Mouse (Mus musculus) kidney, postnatal 25 days (tissue): ENCODE results near the gene Tceanc.
A peak's percentile ranks its signal among the peaks of the same experiment; 100 is the strongest.

Source experiments
- DNase-seq, 2 experiments: peaks; one replicate each; pipeline ENCODE4 v3.0.0; 2021; ENCODE audit warnings: mixed read lengths in 2 of 2

Gene Tceanc

DNA sequence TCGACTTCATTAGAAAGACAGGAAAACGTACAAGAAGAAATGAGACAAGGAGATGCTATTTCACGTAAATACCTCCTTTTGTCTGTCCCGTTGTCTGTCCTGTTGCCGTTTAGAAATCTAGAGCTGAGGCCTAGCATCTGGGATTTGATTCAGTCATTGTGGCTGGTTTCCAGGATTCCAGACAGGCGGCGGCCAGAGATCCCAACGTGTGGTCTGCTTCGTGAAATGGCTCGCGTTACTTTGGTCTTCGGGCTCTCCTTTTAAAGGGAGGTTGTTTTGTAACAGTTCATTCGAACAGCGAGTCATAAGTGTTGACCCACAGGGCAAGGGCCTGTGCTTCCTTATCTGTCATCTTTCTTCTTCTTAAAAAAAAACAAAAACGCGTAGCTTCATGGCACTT is at the start of gene Tceanc:
TSS of gene Tceanc (minus strand) at position 223 of the 400 bp plus-strand sequence.
- no peak for DNase-seq

DNA sequence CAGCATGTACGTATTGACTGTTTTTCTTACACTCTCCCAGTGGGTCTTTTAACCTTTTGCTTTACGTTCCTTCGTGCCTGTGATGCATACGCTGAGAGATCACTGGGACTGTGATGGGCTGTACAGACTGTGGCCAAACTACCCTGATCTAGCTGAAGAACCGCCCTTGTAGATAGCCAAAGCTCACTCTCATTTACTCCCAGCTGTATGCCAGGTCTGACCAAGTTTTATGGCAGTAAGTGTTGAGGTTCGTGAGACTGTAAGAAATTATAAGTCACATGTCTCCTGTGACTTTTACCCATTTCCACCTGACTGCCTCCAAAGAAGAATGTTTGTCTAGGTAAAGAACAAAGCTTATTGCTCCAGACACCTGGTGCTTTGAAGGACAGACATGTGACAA is 47.6 kb upstream of the Tceanc start:
- peak in 1 of 2 experiments; percentile 1 for DNase-seq

DNA sequence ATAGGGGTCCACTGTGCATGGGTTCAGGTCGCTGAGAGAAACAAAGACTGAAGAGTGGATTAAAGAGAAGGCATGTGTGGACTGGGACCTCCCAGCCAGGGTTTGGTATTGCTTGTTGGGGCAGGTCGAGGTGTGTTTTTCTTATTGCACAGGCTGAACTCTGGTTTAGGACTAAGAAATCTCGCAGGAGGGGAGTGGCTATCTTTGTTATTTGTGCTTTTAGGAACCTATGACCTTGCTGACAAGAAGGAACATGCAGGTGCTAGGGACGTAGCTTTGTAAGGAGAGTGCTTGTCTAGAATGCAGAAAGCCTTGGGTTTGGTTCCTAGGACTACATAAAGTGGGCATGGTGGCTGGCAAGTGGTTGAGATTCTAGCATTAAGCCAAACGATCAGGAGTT is 47.0 kb upstream of the Tceanc start:
- DNase-seq = no peak

DNA sequence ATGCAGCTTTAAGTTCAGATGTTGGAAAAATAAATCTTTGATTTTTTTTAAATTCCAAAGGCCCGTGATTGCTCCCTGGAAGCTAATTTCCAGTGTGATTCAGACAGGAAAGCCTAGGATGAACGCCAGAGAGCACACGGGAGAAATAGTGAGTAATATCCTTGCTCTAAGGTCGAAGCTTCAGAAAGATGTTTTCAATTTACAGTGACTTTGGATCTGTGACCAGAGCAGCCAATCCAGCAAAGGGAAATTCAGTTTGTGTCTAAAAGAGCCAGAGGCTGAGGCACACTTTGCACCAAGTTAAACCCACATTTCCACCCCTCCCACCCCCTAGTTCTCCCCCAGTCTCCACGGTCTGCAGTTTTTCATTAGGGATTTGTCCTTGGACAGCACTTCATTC is 46.5 kb upstream of the Tceanc start:
- no peak for DNase-seq

DNA sequence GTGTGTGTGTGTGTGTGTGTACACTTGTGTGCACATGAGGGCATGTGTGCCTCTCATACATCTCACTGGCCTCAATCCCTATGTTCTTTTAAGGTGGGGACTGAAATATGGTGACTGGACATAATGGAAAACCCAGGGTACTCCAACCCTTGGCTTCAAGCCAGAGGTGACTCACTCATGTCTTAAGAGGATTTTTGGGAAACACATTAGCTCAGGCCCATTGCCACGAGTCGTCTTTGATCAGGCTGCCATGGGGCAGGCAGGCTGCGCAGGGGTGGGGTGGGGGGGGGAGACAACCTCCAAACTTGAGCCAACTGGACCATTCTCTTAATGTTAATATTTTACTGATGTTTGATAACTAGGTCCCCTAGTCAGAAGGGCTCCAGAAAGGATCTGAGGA is 41.0 kb upstream of the Tceanc start:
- peak in 1 of 2 experiments; percentile 32 for DNase-seq

DNA sequence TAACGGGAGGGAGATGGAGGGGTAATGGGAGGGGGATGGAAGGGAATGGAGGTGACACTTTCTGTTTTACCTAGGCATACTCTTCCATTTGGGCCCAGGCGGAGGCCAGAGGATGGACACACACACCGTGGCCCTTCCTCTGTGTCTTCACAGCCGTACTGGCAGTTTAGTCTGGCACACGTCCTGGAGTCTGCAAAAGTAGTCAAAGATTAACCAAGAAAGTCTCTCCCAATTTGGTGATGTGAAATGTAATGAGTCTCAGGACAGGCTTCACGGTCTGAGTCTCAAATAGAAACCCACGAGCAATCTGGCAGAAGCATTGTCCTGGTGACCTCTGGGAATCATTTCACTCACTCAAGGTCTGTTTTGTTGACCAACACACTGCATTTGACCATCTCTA is 34.0 kb upstream of the Tceanc start:
- peak; percentile 38 to 46 for DNase-seq

DNA sequence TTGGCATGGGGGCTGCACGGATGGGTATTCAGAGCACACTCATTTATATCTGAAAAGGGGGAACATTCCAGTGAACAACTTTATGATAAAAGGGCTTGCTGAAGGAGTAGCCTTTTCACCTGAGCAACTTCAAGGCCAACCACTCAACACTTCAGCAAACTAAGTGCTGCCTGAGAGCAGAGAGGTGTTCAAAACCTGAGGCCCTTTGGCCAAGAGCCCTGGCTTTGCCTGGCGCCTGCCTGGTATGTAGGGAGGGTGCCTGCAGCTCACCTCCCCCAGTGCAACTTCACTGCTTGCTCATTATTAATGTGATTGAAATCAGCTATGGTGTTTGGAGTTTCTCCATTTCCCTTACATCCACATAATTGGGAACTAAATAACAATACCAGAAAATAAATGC is 28.1 kb upstream of the Tceanc start:
- DNase-seq = no peak

DNA sequence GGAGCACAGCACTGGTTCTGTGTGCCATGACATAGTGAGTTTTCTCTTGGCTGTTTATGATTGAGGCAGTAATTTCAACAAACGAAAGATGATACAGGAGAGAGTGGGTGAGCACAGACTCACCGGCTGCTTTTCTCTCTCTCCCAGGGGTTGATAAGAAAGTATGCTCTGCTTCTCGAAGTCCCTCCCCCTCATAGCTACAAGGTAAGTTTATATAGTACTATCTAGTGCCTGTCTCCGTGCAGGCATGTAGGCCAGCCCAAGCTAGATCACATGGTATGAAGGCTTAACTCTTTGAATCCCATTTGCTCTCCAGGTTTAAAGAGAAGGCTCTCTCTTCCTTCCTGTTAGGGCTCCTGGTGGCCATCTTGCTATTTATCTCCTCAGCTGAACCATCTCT is 16.8 kb upstream of the Tceanc start:
- no peak for DNase-seq

DNA sequence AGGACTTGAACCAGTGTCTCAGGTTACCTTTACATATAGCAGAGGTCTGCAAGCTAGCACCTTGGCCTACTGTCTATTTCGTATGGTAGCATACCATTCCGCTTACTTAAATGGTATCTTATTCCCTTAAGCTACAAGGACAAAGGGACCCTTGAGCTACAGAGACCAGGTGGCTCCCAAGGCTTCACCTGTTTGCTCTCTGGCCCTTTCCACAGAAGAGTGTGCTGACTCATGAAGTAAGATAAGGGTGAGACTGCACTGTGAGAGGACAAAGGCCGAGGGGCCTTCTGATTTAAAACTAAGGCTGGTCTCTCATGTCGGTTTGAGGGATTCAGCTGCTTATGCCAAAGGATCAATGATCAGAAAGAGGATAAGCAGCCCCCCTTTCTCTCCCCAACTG is 15.1 kb upstream of the Tceanc start:
- DNase-seq = no peak

DNA sequence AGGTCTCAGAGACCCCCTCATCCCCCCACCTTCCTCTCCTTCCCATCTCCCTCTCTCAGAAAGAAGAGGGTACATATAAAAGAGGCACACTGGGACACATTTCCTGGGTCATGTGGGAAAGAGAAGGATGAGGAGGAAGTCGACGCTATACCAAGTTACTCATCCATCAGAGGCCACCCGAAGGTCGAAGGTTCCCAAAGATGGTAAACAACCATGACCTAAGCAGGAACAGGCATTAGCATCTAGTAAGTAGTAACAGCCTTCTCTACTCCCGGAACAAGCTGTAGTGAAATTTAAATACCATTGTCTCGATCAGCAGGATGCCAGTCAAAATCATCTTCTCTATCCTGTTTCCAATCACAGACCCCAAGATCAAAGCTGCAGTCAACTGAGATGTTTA is 13.3 kb upstream of the Tceanc start:
- DNase-seq = no peak

DNA sequence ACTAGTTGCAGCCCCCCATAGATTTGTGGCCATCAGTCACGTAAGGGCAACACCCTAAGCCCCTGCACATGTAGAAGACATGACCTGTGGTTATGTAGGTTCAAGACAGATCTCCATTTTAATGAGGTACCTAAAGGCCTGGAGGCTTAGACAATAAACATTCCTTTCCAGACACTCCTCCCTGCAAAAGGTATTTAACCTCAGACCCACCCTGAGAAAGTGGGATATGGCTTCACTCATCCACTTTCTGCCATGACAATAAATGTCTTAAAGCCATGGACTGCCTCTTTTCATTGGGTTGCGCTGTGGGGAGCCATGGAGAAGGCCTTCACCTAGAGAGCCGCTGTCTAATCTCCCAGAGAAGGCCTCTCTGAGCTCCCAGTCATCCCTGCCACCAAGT is 9.8 kb upstream of the Tceanc start:
- no peak for DNase-seq

DNA sequence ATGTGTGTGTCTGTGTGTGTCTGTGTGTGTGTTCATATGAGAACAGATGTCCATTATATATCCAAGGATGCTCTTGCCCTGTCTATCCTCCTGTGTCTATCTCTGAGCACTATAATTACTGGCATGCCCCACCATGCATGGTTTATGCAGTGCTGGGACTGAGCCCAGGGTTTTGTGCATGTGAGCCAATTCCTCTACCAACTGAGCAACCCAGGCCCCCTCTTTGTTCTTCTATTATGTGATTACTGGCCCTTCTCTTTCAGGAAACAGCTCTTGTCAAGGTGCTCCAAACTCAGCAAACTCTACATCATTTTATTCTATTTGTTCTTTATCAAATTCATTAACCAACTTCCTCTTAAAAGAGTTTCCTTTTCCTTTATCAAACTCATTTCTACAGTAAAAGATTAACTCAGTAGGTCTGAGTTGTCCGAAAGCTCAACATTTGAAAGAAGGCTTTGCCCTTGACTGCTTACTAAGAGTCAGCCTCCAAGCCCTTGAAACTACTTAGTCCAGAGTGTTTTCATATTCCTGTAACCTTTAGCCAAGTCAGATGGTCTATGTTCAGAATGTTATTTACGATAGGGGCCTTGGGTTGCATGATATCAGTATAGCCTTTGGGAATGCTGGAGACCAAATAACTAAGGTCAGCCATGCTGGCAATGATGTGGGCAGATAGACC is 7.4 kb upstream of the Tceanc start:
- no peak for DNase-seq

DNA sequence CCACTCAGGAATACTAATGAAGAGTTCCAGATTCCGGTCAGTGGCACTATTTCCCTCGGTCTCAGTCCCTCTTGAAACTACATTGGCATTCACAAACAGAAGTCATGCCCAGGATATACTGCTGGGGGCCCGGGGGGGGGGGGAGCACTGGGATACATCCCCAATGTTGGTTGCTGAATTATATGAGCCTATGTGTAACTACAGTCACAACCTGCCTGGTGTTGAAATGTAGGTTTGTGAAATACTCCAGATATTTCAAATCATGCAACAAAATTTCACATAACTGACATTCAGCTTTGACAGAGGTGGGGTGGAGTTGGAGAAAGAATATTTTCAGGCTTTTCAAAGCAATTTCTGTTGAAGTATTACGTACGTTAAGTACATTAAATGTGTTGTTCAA is 2.4 kb upstream of the Tceanc start:
- DNase-seq = no peak

DNA sequence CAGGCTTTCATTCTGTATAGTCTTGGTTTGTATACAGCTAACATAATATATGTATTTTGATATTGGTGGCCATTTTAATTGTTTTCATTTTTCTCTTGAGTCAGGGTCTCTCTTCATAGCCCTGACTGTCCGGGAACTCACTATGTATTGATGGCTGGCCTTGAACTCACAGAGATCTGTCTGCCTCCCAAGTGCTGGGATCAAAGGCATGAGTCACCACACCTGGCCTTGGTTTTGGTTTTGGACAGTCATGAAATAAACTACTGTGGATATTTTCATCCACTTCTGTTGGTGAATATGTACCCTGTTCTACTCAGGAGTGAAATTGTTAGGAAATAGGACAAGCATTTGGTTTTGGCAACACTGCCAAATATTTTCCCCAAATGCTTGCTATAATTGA is 1.7 kb downstream of the Tceanc start:
- DNase-seq = no peak

DNA sequence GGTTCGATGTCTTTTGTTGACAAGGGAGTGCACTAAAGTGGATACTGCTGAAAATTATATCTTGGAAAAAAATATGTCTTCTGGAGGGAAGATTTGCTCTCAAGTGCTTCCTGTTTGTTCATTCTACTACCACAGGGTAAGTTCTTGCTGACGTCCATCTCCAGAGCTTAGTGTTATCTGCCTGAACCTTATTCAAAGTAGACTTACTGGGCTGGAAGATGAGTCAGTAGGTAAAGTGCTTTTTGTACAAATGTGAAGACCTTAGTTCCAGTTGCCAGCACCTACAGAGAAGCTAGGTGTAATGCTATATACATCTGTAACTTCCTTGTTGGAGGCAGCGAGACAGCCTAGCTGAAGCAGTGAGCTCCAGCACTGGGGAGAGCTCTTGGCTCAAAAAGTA is 2.4 kb downstream of the Tceanc start:
- no peak for DNase-seq

DNA sequence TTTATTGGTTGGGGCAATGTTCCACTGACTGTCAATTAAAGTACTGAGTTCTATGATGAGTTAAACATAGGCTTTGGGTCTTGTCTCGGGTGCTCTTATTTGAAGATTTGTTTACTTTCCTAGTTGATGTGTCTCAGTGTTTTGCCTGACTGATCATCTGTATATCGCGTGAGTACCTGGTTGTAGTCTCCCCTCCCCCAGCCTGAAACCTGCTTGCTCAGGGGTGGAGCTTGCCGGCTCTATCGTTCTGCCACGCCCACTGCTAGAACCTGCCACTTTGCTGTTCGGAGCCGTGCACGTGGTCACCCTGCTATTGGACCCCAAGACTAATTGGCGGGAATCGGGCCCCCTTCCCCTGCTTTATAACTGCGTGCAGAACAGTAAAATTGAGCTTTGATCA is 4.3 kb downstream of the Tceanc start:
- peak; percentile 55 to 70 for DNase-seq

DNA sequence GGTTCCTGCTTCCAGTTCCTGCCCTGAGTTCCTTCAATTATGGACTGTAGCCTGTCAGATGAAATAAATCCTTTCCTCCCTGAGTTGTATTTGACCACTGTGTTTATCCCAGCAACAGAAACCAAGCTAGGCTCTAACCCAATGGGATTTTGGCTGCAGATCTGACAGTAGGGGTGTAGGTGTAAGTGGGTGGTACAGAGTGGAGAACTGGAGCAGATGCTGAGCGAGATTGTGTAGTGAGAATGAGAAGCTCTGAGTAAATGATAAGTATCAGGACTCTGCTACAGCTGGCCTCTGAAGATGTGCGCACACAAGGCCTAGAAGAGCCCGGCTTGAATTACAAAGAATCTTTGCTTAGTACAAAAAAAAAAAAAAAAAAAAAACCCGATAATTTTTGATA is 6.3 kb downstream of the Tceanc start:
- DNase-seq = no peak

DNA sequence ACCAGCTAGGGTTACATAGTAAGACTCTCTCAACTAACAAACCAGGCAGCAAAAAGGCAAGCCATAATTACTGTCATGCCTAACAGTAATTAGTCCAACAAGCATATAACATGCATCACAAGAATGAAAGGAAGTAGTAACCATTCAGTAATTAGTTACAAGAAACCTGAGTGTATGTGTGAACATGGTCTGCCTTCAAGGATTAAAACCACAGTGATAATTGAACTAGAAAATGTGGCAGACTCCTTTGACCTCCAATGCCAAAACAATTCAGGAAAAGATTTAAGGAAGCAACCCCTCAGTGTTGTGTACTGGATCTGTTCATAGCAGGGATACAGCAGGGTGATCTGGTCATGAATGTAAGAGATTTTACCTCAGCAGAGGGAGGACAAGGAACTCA is 7.3 kb downstream of the Tceanc start:
- DNase-seq = no peak

DNA sequence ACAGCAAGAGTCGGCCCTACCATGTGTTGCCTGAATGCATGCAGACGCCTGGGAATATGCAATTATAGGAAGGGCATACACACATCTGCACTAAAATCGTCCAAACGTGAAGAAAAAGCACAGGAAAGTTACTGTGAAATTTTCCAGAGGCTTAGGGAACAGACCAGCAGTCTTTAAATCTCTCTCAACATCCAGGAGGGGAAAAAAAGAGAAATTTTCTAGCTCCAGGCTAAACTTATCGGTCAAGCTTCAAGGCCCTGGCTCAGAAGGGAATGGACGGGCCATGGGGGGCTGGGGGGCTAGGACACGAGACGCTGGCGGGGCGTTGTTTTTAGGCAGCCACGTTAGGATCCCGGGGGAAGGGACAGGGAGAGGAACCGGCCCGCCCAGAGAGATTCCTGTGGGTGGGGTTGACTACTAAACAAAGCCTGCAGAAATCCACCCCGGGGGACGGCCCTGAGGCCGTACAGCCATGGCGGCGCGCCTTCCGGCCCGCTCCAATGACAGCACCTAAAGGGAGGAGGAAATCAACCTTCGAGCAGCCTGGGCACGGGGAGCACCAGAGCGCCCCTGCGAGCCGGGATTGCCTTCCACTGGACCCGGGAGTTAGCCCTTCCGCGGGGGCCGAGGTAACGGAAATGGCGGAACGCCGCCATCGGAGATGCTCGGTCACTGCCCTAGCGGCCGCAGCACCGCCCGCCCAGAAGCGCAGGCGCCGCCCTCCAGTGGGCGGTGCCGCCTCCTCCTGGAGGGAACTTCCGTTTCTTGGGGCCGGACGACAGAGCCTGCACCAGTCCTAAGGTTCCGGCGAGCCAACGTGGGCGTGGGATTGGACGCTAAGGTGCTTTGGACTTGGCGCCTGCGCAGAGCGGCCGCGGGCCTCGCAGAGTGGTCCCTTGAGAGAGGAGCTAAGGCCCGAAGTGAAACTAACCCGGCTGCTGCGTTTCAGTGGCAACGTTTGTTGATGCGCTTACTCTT is 8.3 kb downstream of the Tceanc start:
- DNase-seq = peak; percentile 94 to 97

DNA sequence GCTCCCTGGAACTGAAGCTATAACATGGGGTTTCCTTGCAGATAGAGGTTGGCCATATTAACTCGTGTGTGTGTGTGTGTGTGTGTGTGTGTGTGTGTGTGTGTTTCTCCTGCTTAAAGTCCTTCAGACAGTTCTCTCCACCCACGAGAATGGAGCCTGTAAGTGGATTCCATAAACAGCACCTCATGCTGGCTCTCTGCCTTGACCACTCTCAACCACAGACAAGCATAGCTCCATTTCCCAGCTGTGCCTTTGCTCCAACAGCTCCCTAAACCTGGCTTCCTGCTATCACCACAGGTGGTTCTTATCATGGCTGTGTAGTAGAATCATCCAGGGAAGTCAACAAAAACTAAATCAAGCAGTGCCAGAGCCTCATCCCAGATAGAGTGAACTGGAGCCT is 13.9 kb downstream of the Tceanc start:
- DNase-seq = no peak

DNA sequence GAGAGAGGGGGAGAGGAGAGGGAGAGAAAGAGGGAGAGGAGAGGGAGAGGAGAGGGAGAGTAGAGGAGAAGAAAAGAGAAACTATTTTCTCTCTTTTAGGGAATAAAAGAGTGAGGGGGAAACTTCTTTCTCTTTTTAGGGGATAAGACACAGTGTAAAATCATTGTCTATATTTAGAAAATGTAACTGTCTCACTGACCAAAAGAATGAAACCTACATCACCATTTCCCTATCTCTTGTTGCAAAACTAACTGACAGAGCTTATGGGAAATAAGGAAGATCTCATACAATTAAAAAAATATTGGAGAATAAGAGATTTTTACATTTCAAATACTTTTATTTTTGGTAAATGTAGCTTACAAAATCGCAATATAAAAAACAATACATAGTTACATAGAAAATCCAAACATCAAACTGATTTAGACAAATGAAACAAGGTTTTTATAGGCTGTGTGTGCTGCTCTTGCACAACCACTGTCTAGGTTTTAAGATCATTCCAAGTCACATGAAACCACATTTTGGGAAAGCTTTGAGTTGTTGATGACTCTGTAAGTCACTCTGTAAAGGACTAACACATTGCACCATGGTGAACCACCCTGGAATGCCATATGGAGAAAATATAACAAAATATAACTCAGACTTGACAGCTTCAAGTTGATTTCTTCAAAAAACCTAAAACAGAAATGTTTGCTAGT is 18.7 kb downstream of the Tceanc start:
- DNase-seq = no peak

DNA sequence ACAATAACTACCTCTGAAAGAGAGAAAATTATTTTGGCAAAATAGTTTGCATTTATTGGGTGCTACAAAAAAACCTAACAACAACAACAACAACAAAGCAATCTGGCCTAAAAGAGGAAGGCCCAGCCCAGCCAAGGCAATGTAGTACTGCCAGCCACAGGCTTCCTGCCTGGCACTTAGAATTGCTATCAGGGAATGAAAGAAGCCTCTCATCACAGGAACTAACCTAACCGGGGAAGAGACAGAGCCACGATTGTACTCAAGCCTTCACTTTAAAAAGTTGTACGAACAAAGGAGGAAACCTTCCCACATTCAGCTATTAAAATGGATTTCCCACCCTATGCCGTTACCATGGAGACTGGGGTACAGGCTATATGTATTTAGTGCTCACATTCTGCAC is 20.6 kb downstream of the Tceanc start:
- DNase-seq = no peak

DNA sequence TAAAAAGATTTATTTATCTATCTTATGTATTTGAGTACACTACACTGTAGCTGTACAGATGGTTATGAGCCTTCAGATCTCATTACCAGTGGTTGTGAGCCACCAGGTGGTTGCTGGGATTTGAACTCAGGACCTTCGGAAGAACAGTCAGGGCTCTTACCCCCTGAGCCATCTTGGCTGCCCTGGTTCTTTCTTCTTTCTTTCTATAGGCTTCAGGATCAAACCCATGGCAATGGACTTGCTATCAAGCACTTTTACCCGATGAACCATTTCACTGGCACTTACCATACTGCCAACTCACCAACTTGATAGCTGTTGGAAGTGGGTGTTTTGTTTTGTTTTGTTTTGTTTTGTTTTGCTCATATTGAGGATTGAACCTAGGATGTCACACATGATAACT is 23.3 kb downstream of the Tceanc start:
- no peak for DNase-seq
